Mouse (Mus musculus) olfactory bulb, adult 2 months (tissue): ENCODE results near the gene Ppp2r5b. TPM values are rescaled to one million over a fixed set of nuclear protein-coding genes. Genes with fewer than 3 reads are reported as not detected.

ENCODE experiments used
- H3K27ac ChIP-seq: fragments of 200-500 bp; 2 replicates; pipeline ENCODE4 v1.5.1; 2012; ENCODE audit warnings: low read depth, low read length; ENCODE audit not compliant: insufficient read depth
- H3K4me1 ChIP-seq: fragments of 200-500 bp; 2 replicates; pipeline ENCODE4 v1.6.1; 2012; ENCODE audit warnings: low read length; ENCODE audit not compliant: control insufficient read depth, insufficient read depth
- H3K4me3 ChIP-seq: fragments of 200-500 bp; 2 replicates; pipeline ENCODE4 v1.5.1; 2012; ENCODE audit warnings: mild to moderate bottlenecking, low read depth, low read length, moderate library complexity; ENCODE audit not compliant: insufficient read depth
- CTCF ChIP-seq: fragments of 200-500 bp; IDR thresholded peaks from 2 replicates; pipeline ENCODE4 v1.5.1; 2012; ENCODE audit warnings: low read depth, mild to moderate bottlenecking, low read length, moderate library complexity; ENCODE audit not compliant: insufficient read depth
- POLR2A ChIP-seq: fragments of 200-500 bp; IDR thresholded peaks from 2 replicates; pipeline ENCODE4 v1.6.1; 2012; ENCODE audit warnings: mild to moderate bottlenecking, low read depth, low read length, moderate library complexity; ENCODE audit not compliant: insufficient read depth
- WGBS: fragments of 180-500 bp; shearing (Covaris S2); methylation state at CpG from one replicate; pipeline ENCODE4 v1.1.7; 2018; 5-methylcytosine and 5-hydroxymethylcytosine counted together
- polyA plus RNA-seq: library from polyadenylated mRNA; stranded (reverse); fragments of >200 nt; gene quantifications from 2 replicates; pipeline ENCODE4 v1.2.4, GENCODE M21; 2012; ENCODE audit warnings: low replicate concordance; ENCODE audit not compliant: missing spikeins, insufficient read depth, insufficient read length

The Ppp2r5b gene
- polyA plus RNA-seq, 1 experiment, result not detected

- WGBS, result 92% methylated on average over 8 of the region's 8 CpGs
- TF ChIP-seq CTCF (no peak), POLR2A (no peak)
- H3K27ac ChIP-seq, result no peak overlapping the region
- H3K4me3 ChIP-seq, result no peak overlapping the region
- no peaks in the 10 kb centered on the region for H3K4me1 ChIP-seq
Observed at GRCm38 (mm10) chr19:6269798-6270475, 34.3 kb upstream of the Ppp2r5b start.

GRCm38 (mm10) chr19:6268670-6269132 is 33.0 kb upstream of the Ppp2r5b start:
- TF ChIP-seq POLR2A (no peak), CTCF (no peak)
- 83% methylated on average over 7 of the region's 7 CpGs for WGBS
- H3K4me3 ChIP-seq, result no peak overlapping the region
- H3K4me1 ChIP-seq, result peaks cover 5% of the 10 kb centered on the region
- no peak overlapping the region for H3K27ac ChIP-seq

GRCm38 (mm10) chr19:6268170-6268528 is 32.5 kb upstream of the Ppp2r5b start:
- peaks cover 5% of the 10 kb centered on the region for H3K4me1 ChIP-seq
- H3K27ac ChIP-seq, result no peak overlapping the region
- H3K4me3 ChIP-seq, result no peak overlapping the region
- TF ChIP-seq POLR2A (no peak), CTCF (peak; percentile 88)
- WGBS, result 14% methylated on average over 8 of the region's 8 CpGs

- TF ChIP-seq CTCF (no peak), POLR2A (no peak)
- Histone ChIP-seq H3K27ac (no peak overlapping the region), H3K4me1 (peaks cover 5% of the 10 kb centered on the region), H3K4me3 (no peak overlapping the region)
- 69% methylated on average over 11 of the region's 11 CpGs for WGBS
Observed at GRCm38 (mm10) chr19:6267306-6268169, 31.9 kb upstream of the Ppp2r5b start.

GRCm38 (mm10) chr19:6265727-6266182 is 30.1 kb upstream of the Ppp2r5b start:
- TF ChIP-seq POLR2A, result no peak
- no peak for TF ChIP-seq CTCF
- H3K27ac ChIP-seq, result no peak overlapping the region
- H3K4me1 ChIP-seq, result peaks cover 5% of the 10 kb centered on the region
- 65% methylated on average over 6 of the region's 6 CpGs for WGBS
- H3K4me3 ChIP-seq, result no peak overlapping the region

GRCm38 (mm10) chr19:6264945-6265344 is 29.3 kb upstream of the Ppp2r5b start:
- TF ChIP-seq POLR2A (no peak), CTCF (no peak)
- Histone ChIP-seq H3K4me3 (no peak overlapping the region), H3K27ac (no peak overlapping the region), H3K4me1 (peaks cover 5% of the 10 kb centered on the region)
- WGBS, result 91% methylated on average over 8 of the region's 8 CpGs

GRCm38 (mm10) chr19:6264200-6264599 is 28.5 kb upstream of the Ppp2r5b start:
- Histone ChIP-seq H3K4me1 (peaks cover 5% of the 10 kb centered on the region), H3K4me3 (no peak overlapping the region), H3K27ac (no peak overlapping the region)
- no peak for TF ChIP-seq POLR2A
- TF ChIP-seq CTCF, result no peak
- 69% methylated on average over 9 of the region's 9 CpGs for WGBS

GRCm38 (mm10) chr19:6262839-6263433 is 27.3 kb upstream of the Ppp2r5b start:
- TF ChIP-seq POLR2A, result no peak
- no peak for TF ChIP-seq CTCF
- 91% methylated on average over 8 of the region's 8 CpGs for WGBS
- Histone ChIP-seq H3K4me1 (peaks cover 5% of the 10 kb centered on the region), H3K27ac (no peak overlapping the region), H3K4me3 (no peak overlapping the region)

- Histone ChIP-seq H3K4me3 (no peak overlapping the region), H3K27ac (no peak overlapping the region), H3K4me1 (peaks cover 5% of the 10 kb centered on the region)
- TF ChIP-seq CTCF (peak; percentile 90), POLR2A (no peak)
- 59% methylated on average over 7 of the region's 7 CpGs for WGBS
Observed at GRCm38 (mm10) chr19:6262222-6262621, 26.6 kb upstream of the Ppp2r5b start.
